In the genomic region with DNA sequence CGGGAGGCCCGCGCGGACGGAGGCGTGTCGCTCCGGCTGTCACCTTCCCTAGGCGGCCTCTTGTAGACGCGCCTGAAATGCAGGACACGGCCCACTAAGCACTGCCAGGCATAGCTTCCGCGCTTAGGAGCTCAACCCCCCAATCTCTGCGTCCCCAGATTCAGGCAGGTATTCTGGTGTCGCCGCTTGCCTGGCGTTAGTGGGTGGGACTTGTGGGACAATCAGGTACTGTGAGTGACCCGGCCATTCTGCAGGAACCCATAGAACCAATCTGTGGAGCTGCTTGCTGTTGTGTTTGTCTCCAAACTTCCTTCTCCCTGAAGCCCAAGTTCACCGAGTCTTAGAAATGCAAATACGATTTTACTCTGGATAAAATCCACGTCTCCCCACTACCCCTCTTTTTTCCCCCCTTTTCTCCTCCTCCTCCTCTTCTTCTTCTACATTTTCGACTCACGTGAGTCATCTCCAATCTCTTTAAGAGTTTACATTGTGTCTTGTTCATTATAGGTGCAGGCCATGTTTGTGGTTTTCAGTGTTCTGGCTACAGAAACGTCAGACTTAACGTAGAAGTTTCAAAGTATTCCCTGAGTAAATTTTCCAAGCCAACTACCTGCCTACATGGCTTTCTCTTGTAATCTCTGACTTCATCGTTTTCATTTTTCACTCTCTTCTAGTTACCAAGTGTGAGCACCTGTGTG, we compare ENCODE assay signal across 8 mouse cellular contexts. TPM values are rescaled to one million over a fixed set of nuclear protein-coding genes. Genes with fewer than 3 reads are reported as not detected.
DNase-seq lines count a peak whose midpoint lies in the region; ATAC-seq and TF ChIP-seq lines count a peak whose summit lies in the region.

Aimp1 (minus strand) TSS at position 140 of the 698 bp plus-strand sequence.

- peak within 1 kb of the TSS; percentile 95 for H3K9ac ChIP-seq in liver, adult 2 months (ENCODE audit: low read depth, low read length)
- peak within 1 kb of the TSS; percentile 74 for H3K9ac ChIP-seq in intestine, postnatal 0 days (ENCODE audit: low read depth, low read length)
- H3K9ac ChIP-seq in midbrain, embryonic 12.5 days (replicated peaks), result peak within 1 kb of the TSS; percentile 82

- H3K4me1 ChIP-seq in liver, adult 2 months (ENCODE audit: control insufficient read depth, insufficient read depth, low read length), result peaks cover 5% of the 10 kb centered on the region
- H3K4me1 ChIP-seq in bone marrow, adult 2 months (ENCODE audit: control insufficient read depth, insufficient read depth, low read length), result no peaks in the 10 kb centered on the region; the same call in 1 of the 2 replicates
- 0 out of 2 replicates have a peak, but pooled peaks cover 7% of the 10 kb centered on the region for H3K4me1 ChIP-seq in intestine, postnatal 0 days (replicated peaks; ENCODE audit: control insufficient read depth, insufficient read depth, low read length)
- peaks cover 14% of the 10 kb centered on the region for H3K4me1 ChIP-seq in midbrain, embryonic 12.5 days

- H3K4me3 ChIP-seq in liver, adult 2 months (ENCODE audit: insufficient read depth, low read depth, low read length), result peak within 1 kb of the TSS; percentile 93
- H3K4me3 ChIP-seq in bone marrow, adult 2 months (replicated peaks; ENCODE audit: control insufficient read depth, low read depth, low read length), result peak within 1 kb of the TSS; percentile 96
- H3K4me3 ChIP-seq in intestine, postnatal 0 days (ENCODE audit: low read depth, low read length), result peak within 1 kb of the TSS; percentile 78
- peak within 1 kb of the TSS; percentile 83 for H3K4me3 ChIP-seq in midbrain, embryonic 12.5 days

- H3K79me2 ChIP-seq in liver, adult 2 months (ENCODE audit: control insufficient read depth, insufficient read depth, low read length), result peaks cover 3% of the 10 kb centered on the region; the same call in 1 of the 2 replicates

- H3K27ac ChIP-seq in liver, adult 2 months (replicated peaks; ENCODE audit: insufficient read depth, low read depth, low read length), result peak within 1 kb of the TSS; percentile 96
- H3K27ac ChIP-seq in bone marrow, adult 2 months (ENCODE audit: control insufficient read depth, insufficient read depth, low read depth, low read length, poor library complexity), result peak within 1 kb of the TSS; percentile 94
- H3K27ac ChIP-seq in intestine, postnatal 0 days (ENCODE audit: low read depth, low read length), result peak within 1 kb of the TSS; percentile 87
- peak within 1 kb of the TSS; percentile 81 for H3K27ac ChIP-seq in midbrain, embryonic 12.5 days (replicated peaks)

- no peak for TF ChIP-seq CTCF in liver, adult 2 months (IDR thresholded peaks at IDR 0.05; ENCODE audit: low read depth, low read length)
- no peak for TF ChIP-seq CTCF in bone marrow, adult 2 months (IDR thresholded peaks at IDR 0.05; ENCODE audit: control insufficient read depth, insufficient read depth, low read length)
- no peak for TF ChIP-seq CTCF in intestine, postnatal 0 days (IDR thresholded peaks at IDR 0.05; ENCODE audit: low read depth)

- H3K27me3 ChIP-seq in liver, adult 2 months (ENCODE audit: control insufficient read depth, insufficient read depth, low read length), result no peaks in the 10 kb centered on the region
- H3K27me3 ChIP-seq in intestine, postnatal 0 days (replicated peaks; ENCODE audit: control insufficient read depth, insufficient read depth, low read length), result no peaks in the 10 kb centered on the region
- no peaks in the 10 kb centered on the region for H3K27me3 ChIP-seq in midbrain, embryonic 12.5 days

- ATAC-seq in intestine, postnatal 0 days, result no peak
- ATAC-seq in midbrain, embryonic 12.5 days (ENCODE audit: low FRiP score, low read depth), result no peak

- intact Hi-C loops in gastrocnemius, postnatal 36 days (cut with DNase I), result no loop called here

- no peak for TF ChIP-seq POLR2A in liver, adult 2 months (IDR thresholded peaks at IDR 0.05; ENCODE audit: extremely low read depth, insufficient read depth, low read length)
- no peak for TF ChIP-seq POLR2A in bone marrow, adult 2 months (IDR thresholded peaks at IDR 0.05; ENCODE audit: borderline replicate concordance, control insufficient read depth, low read depth, low read length)

- peak within 1 kb of the TSS; percentile 74 for H3K4me2 ChIP-seq in intestine, postnatal 0 days (replicated peaks; ENCODE audit: low read depth)
- H3K4me2 ChIP-seq in midbrain, embryonic 12.5 days (replicated peaks), result peak within 1 kb of the TSS; percentile 83

- under 1% methylated on average over 27 of the region's 27 CpGs for WGBS in liver, adult 2 months
- under 1% methylated on average over 27 of the region's 27 CpGs for WGBS in bone marrow, adult 2 months
- WGBS in intestine, postnatal 0 days, result under 1% methylated on average over 27 of the region's 27 CpGs
- 2% methylated on average over 25 of the region's 27 CpGs for WGBS in midbrain, embryonic 12.5 days

- H3K9me3 ChIP-seq in intestine, postnatal 0 days (ENCODE audit: control insufficient read depth), result no peaks in the 10 kb centered on the region
- H3K9me3 ChIP-seq in midbrain, embryonic 12.5 days, result no peaks in the 10 kb centered on the region

- DNase-seq in liver, adult 2 months (ENCODE audit: extremely low read depth, low read depth, low spot score), result peak; percentile 66
- no peak for DNase-seq in liver
- no peak for DNase-seq in gastrocnemius, postnatal 36 days
- no peak for DNase-seq in spleen, adult 18-20 months
- no peak for DNase-seq in frontal cortex, postnatal 14 days (ENCODE audit: low spot score in 2 of 2)

- peaks cover 5% of the 10 kb centered on the region; the same call in 1 of the 2 replicates for H3K36me3 ChIP-seq in liver, adult 2 months (ENCODE audit: control insufficient read depth, insufficient read depth, low read length)
- H3K36me3 ChIP-seq in intestine, postnatal 0 days (ENCODE audit: control insufficient read depth, insufficient read depth), result 0 out of 2 replicates have a peak, but pooled peaks cover 4% of the 10 kb centered on the region
- 0 out of 2 replicates have a peak, but pooled peaks cover 2% of the 10 kb centered on the region for H3K36me3 ChIP-seq in midbrain, embryonic 12.5 days

RNA-seq across cellular contexts. Expression of gene Aimp1, which starts in this region (rescaled TPM):
- total RNA-seq in liver, adult 2 months (2014; rRNA removed), result 32.7 and 37.7 TPM in 2 replicates
- polyA plus RNA-seq in liver, adult 2 months (2012; rRNA removed), result 7.0 and 9.8 TPM in 2 replicates
- 57.3 and 72.9 TPM in 2 replicates for polyA plus RNA-seq in bone marrow, adult 2 months (2011; ENCODE audit: insufficient read depth, insufficient read length, low replicate concordance, missing spikeins)
- 10 to 100 TPM; 71.3 to 71.4 TPM for total RNA-seq in gastrocnemius, postnatal 36 days (2021)
- 73.0 and 75.4 TPM in 2 replicates for polyA plus RNA-seq in intestine, postnatal 0 days (2015; fragmentation: Nextera tagmentation; extraction: Ambion mirVana)
- polyA plus RNA-seq in midbrain, embryonic 12.5 days (2016; fragmentation: Nextera tagmentation; extraction: Ambion mirVana), result 63.4 and 64.7 TPM in 2 replicates
